Mouse (Mus musculus): Measurements from ENCODE around the gene Fas.

DNA sequence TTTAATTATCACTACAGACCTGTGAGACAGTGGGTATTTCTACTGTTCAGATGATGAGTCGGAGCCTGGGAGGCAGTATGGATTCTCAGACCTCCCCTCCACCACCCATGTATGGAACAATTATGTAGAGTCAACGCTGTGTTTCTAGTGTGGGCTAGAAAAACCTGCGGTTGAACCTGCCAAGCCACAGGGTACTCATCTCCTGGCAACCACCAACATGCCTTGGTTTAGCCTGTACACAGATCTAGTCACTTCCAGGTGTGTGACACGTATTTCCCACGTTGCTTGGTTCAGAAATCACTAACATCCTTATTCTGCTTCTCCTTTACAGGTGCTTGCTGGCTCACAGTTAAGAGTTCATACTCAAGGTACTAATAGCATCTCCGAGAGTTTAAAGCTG, 16.3 kb downstream of the Fas start:
- no peak for TF ChIP-seq POLR2A (IDR thresholded peaks at IDR 0.05; ENCODE audit: insufficient read length, low read depth)
- TF ChIP-seq USF1 (IDR thresholded peaks at IDR 0.05; ENCODE audit: low read depth), result no peak
- TF ChIP-seq E2F4 (IDR thresholded peaks at IDR 0.05; ENCODE audit: insufficient read depth), result no peak
- TF ChIP-seq MAX (IDR thresholded peaks at IDR 0.05; ENCODE audit: low read depth), result no peak
- no peak for TF ChIP-seq POLR2AphosphoS2 (IDR thresholded peaks at IDR 0.05; ENCODE audit: insufficient read length, low read depth)
- TF ChIP-seq CEBPB (IDR thresholded peaks at IDR 0.05; ENCODE audit: insufficient read depth, poor library complexity, severe bottlenecking), result no peak
- TF ChIP-seq TCF12 (IDR thresholded peaks at IDR 0.05; ENCODE audit: insufficient read depth, poor library complexity, severe bottlenecking), result no peak
- TF ChIP-seq MYOG (IDR thresholded peaks at IDR 0.05; ENCODE audit: control insufficient read depth in 1 of 3, insufficient read depth in 1 of 3, insufficient read length in 2 of 3, low read depth in 2 of 3), result no peak
- no peak for TF ChIP-seq MYOD1 (IDR thresholded peaks at IDR 0.05; ENCODE audit: control insufficient read depth in 1 of 3, insufficient read length in 2 of 3, low read depth in 2 of 3)
- TF ChIP-seq TCF3 (IDR thresholded peaks at IDR 0.05; ENCODE audit: insufficient read length, low read depth), result no peak
- TF ChIP-seq REST (IDR thresholded peaks at IDR 0.05; ENCODE audit: insufficient read depth, insufficient read length), result no peak
- no peak for TF ChIP-seq SRF (IDR thresholded peaks at IDR 0.05; ENCODE audit: control insufficient read depth, insufficient read length, low read depth)
